Mouse (Mus musculus): ENCODE results near the gene Smg8.

GRCm38 (mm10) chr11:87039307-87039963 lies 47.1 kb downstream of the Smg8 start:
- TF ChIP-seq CTCF (IDR thresholded peaks at IDR 0.05; ENCODE audit: low read depth): no peak
- TF ChIP-seq EP300 (optimal IDR thresholded peaks at IDR 0.05): no peak

Data from stomach, postnatal 0 days (tissue).